Mouse (Mus musculus) liver, postnatal 0 days (tissue): ENCODE data around the gene Mamstr.

Experiments used
- CTCF ChIP-seq: sonication (generic); IDR thresholded peaks from 2 replicates; pipeline ENCODE4 v1.5.1; 2016; ENCODE audit warnings: antibody characterized with exemption, low read depth
- EP300 ChIP-seq: IDR thresholded peaks from 2 replicates; pipeline ENCODE4 v1.6.1; 2016; ENCODE audit warnings: antibody characterized with exemption, low read depth, mild to moderate bottlenecking

- TF ChIP-seq CTCF (no peak), EP300 (no peak)
Observed at GRCm38 (mm10) chr7:45645591-45645971, 5.8 kb downstream of the Mamstr start.
